Mouse (Mus musculus): ENCODE results near the gene Cdh13. TPM values are rescaled to one million over a fixed set of nuclear protein-coding genes. Genes with fewer than 3 reads are reported as not detected.

The Cdh13 gene
- polyA plus RNA-seq, 1 experiment from 2014 or later: 63.9 TPM

GRCm38 (mm10) chr8:118569366-118569765, 285.8 kb downstream of the Cdh13 start:
- H3K4me3 ChIP-seq: no peak overlapping the region
- no peaks in the 10 kb centered on the region for H3K9me3 ChIP-seq (replicated peaks)
- 74% methylated on average over 8 of the region's 8 CpGs for WGBS
- no peaks in the 10 kb centered on the region for H3K4me1 ChIP-seq (replicated peaks)
- no peak for ATAC-seq (replicated peaks; ENCODE audit: insufficient number of reproducible peaks, insufficient read depth, low FRiP score, low read depth)
- H3K36me3 ChIP-seq: no peaks in the 10 kb centered on the region
- H3K9ac ChIP-seq: no peak overlapping the region
- no peak overlapping the region for H3K4me2 ChIP-seq
- H3K27me3 ChIP-seq: no peaks in the 10 kb centered on the region
- no peak overlapping the region for H3K27ac ChIP-seq

GRCm38 (mm10) chr8:118581256-118581655, 297.7 kb downstream of the Cdh13 start:
- ATAC-seq (replicated peaks; ENCODE audit: insufficient number of reproducible peaks, insufficient read depth, low FRiP score, low read depth): no peak
- no peak overlapping the region for H3K27ac ChIP-seq
- no peak overlapping the region for H3K9ac ChIP-seq
- no peaks in the 10 kb centered on the region for H3K27me3 ChIP-seq
- no peak overlapping the region for H3K4me2 ChIP-seq
- 75% methylated on average over 1 of the region's 1 CpGs for WGBS
- H3K4me3 ChIP-seq: no peak overlapping the region
- H3K4me1 ChIP-seq (replicated peaks): peaks cover 7% of the 10 kb centered on the region; the same call in 1 of the 2 replicates
- no peaks in the 10 kb centered on the region for H3K36me3 ChIP-seq
- no peaks in the 10 kb centered on the region for H3K9me3 ChIP-seq (replicated peaks)

DNA sequence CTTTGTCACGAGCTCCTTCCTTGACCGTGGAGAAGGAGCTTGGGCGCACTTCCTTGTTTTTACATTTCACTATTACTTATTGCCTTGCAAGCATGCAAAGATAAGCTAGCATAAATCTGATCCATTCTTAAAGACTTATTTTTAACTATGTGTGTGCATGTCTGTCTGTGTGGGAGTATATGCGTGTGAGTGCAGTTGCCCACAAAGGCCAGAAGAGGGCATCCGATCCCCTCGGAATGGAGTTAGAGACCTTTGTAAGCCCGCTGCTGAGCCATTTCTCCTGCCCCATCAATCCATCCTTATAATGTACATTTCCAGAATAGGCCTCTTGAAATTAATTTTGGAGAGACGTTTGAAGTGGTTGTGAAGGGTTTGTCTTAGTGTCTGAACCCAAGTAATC, 298.7 kb downstream of the Cdh13 start:
- Histone ChIP-seq H3K27me3 (no peaks in the 10 kb centered on the region), H3K9ac (no peak overlapping the region), H3K4me3 (no peak overlapping the region), H3K9me3 (replicated peaks) (no peaks in the 10 kb centered on the region), H3K27ac (no peak overlapping the region), H3K4me2 (no peak overlapping the region), H3K4me1 (replicated peaks) (peaks cover 10% of the 10 kb centered on the region), H3K36me3 (no peaks in the 10 kb centered on the region)
- 96% methylated on average over 8 of the region's 8 CpGs for WGBS
- ATAC-seq (replicated peaks; ENCODE audit: insufficient number of reproducible peaks, insufficient read depth, low FRiP score, low read depth): no peak

DNA sequence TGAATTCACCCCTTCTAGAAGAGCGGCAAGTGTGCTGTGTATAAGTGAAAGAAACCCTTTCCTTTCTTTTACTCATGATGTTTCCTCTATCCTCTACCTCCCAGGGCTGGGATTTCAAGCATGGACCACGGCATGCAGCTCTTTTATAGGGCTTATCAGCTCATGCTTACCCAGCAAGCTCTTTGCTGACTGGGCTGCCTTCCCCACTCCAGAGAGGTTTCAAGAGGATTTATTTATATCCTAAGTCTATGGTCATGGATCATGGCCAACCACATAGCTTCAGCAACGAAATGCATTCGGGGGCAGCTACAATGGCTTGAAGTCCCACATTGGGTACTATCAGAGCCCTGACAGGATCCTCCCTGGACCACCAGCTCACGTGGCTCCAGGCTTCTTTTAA, 304.4 kb downstream of the Cdh13 start:
- Histone ChIP-seq H3K4me2 (peak overlapping the region; percentile 42; the same call in 1 of the 2 replicates), H3K27me3 (no peaks in the 10 kb centered on the region), H3K36me3 (no peaks in the 10 kb centered on the region), H3K4me1 (replicated peaks) (peaks cover 30% of the 10 kb centered on the region), H3K9ac (no peak overlapping the region), H3K4me3 (no peak overlapping the region), H3K27ac (peak overlapping the region; percentile 88), H3K9me3 (replicated peaks) (no peaks in the 10 kb centered on the region)
- ATAC-seq (replicated peaks; ENCODE audit: insufficient number of reproducible peaks, insufficient read depth, low FRiP score, low read depth): peak; percentile 91
- 36% methylated on average over 5 of the region's 5 CpGs for WGBS

DNA sequence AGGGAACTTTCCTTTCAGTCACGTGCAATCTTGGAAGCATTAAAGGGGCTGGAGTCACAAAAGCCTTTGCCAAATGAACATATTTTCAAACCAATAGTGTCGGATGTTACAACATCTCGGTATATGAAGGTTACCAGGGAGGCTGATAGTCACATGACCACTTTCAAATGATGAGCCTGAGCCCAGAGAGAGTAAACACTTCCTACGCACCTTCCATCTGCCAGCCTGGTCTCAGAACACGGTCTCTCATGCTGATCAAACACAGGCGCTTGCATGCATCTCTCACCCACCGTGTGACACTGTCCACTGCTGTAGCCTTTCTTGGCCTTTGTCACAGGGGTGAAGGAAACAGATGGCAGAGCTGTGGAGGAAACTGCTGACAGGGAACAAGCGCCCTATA, 313.3 kb downstream of the Cdh13 start:
- no peaks in the 10 kb centered on the region for H3K27me3 ChIP-seq
- H3K27ac ChIP-seq: no peak overlapping the region
- H3K9me3 ChIP-seq (replicated peaks): no peaks in the 10 kb centered on the region
- no peak overlapping the region for H3K9ac ChIP-seq
- ATAC-seq (replicated peaks; ENCODE audit: insufficient number of reproducible peaks, insufficient read depth, low FRiP score, low read depth): no peak
- no peaks in the 10 kb centered on the region for H3K36me3 ChIP-seq
- no peak overlapping the region for H3K4me2 ChIP-seq
- H3K4me3 ChIP-seq: no peak overlapping the region
- no peaks in the 10 kb centered on the region for H3K4me1 ChIP-seq (replicated peaks)
- 55% methylated on average over 8 of the region's 8 CpGs for WGBS

DNA sequence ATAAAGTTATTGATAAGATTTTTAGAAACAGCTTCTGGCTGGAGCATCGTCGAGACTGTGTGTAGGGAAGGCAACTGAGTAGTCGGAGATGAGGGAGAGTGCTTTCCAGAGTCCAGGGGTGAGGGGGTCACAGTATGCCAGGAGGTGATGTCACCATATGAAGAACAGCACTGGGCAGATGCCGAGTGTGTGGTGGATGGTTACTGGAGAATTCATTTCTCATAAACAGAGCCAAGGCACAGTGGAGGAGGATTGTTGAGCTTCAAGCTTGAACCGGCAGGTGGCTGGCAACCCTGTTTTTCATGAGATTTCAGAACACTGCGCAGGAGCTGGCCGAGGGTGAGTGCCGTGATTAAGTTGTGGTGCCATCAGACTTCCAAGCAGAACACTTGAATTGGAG, 317.8 kb downstream of the Cdh13 start:
- H3K27me3 ChIP-seq: no peaks in the 10 kb centered on the region
- no peak for ATAC-seq (replicated peaks; ENCODE audit: insufficient number of reproducible peaks, insufficient read depth, low FRiP score, low read depth)
- 79% methylated on average over 8 of the region's 8 CpGs for WGBS
- H3K36me3 ChIP-seq: no peaks in the 10 kb centered on the region
- H3K9me3 ChIP-seq (replicated peaks): no peaks in the 10 kb centered on the region
- no peak overlapping the region for H3K4me2 ChIP-seq
- no peaks in the 10 kb centered on the region for H3K4me1 ChIP-seq (replicated peaks)
- no peak overlapping the region for H3K27ac ChIP-seq
- no peak overlapping the region for H3K4me3 ChIP-seq
- no peak overlapping the region for H3K9ac ChIP-seq

DNA sequence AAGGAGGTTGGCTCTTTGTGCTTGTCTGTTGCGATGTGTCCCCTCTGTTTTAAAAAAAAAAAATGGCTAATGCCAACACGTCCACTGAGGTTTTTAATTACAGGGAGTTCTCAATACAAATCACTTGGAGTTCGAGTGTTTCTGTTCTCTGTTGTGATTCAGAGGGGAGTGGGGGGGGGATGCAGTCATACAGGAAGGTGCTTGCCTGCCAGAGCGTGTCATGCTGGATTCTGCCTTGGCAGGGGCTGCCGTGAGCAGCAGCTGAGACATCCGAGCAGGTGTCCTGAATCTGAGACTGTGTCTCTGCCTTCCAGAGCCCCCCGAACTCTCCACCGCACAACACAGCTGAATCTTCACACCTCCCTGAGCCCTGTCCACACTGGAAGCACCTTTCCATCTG, 318.5 kb downstream of the Cdh13 start:
- Histone ChIP-seq H3K27me3 (no peaks in the 10 kb centered on the region), H3K27ac (no peak overlapping the region), H3K4me3 (no peak overlapping the region), H3K4me1 (replicated peaks) (no peaks in the 10 kb centered on the region), H3K4me2 (no peak overlapping the region), H3K9ac (no peak overlapping the region), H3K36me3 (no peaks in the 10 kb centered on the region), H3K9me3 (replicated peaks) (no peaks in the 10 kb centered on the region)
- WGBS: 76% methylated on average over 8 of the region's 8 CpGs
- ATAC-seq (replicated peaks; ENCODE audit: insufficient number of reproducible peaks, insufficient read depth, low FRiP score, low read depth): no peak

DNA sequence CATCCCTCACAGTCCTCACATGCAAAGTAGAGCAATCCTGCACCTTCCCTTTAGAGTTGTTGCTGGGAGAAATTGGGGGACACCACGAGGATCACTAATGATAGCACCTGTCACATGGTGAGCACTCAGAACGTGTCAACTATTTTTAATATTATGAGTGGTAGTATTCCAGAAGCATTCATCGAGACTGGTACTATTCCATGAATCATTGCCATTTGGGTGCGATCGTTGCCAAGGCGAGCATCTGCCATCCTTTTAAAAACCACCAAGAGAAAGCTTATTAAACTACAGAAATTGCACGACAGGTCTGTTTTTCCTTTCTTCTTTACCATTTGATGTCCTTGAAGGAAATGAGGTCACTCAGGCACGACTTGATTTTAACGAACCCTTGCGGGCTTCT, 328.0 kb downstream of the Cdh13 start:
- Histone ChIP-seq H3K27me3 (no peaks in the 10 kb centered on the region), H3K4me1 (replicated peaks) (no peaks in the 10 kb centered on the region), H3K27ac (no peak overlapping the region), H3K36me3 (no peaks in the 10 kb centered on the region), H3K9me3 (replicated peaks) (no peaks in the 10 kb centered on the region), H3K4me3 (no peak overlapping the region), H3K4me2 (no peak overlapping the region), H3K9ac (no peak overlapping the region)
- ATAC-seq (replicated peaks; ENCODE audit: insufficient number of reproducible peaks, insufficient read depth, low FRiP score, low read depth): no peak
- WGBS: 88% methylated on average over 10 of the region's 10 CpGs

DNA sequence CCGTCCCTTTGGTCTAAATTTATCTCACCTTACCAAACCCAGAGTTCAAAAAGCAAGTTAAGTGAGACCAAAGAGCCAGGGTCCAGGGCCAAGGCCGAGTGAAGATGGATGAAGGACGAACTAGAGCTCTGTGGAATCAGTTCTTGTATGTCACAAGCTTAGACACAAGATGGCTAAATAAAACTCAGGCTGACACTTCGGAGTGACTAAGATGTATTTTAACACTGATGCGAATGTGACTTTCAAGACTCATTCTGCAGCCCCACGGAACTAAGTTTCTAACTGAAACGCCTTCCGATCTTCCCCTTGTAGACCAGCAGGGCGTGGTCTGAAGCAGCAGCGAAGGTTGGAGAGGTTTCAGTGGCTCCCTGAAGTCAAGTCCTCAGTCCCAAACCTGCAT, 334.7 kb downstream of the Cdh13 start:
- H3K4me2 ChIP-seq: no peak overlapping the region
- H3K36me3 ChIP-seq: no peaks in the 10 kb centered on the region
- no peak overlapping the region for H3K27ac ChIP-seq
- H3K27me3 ChIP-seq: no peaks in the 10 kb centered on the region
- no peaks in the 10 kb centered on the region for H3K4me1 ChIP-seq (replicated peaks)
- ATAC-seq (replicated peaks; ENCODE audit: insufficient number of reproducible peaks, insufficient read depth, low FRiP score, low read depth): no peak
- no peak overlapping the region for H3K9ac ChIP-seq
- WGBS: 84% methylated on average over 10 of the region's 10 CpGs
- H3K9me3 ChIP-seq (replicated peaks): no peaks in the 10 kb centered on the region
- no peak overlapping the region for H3K4me3 ChIP-seq

- Histone ChIP-seq H3K9ac (no peak overlapping the region), H3K4me3 (no peak overlapping the region), H3K27ac (no peak overlapping the region), H3K27me3 (no peaks in the 10 kb centered on the region), H3K4me1 (replicated peaks) (no peaks in the 10 kb centered on the region), H3K36me3 (no peaks in the 10 kb centered on the region), H3K4me2 (no peak overlapping the region), H3K9me3 (replicated peaks) (no peaks in the 10 kb centered on the region)
- ATAC-seq (replicated peaks; ENCODE audit: insufficient number of reproducible peaks, insufficient read depth, low FRiP score, low read depth): no peak
- 56% methylated on average over 5 of the region's 5 CpGs for WGBS
Observed at GRCm38 (mm10) chr8:118626425-118626824, 342.9 kb downstream of the Cdh13 start.

DNA sequence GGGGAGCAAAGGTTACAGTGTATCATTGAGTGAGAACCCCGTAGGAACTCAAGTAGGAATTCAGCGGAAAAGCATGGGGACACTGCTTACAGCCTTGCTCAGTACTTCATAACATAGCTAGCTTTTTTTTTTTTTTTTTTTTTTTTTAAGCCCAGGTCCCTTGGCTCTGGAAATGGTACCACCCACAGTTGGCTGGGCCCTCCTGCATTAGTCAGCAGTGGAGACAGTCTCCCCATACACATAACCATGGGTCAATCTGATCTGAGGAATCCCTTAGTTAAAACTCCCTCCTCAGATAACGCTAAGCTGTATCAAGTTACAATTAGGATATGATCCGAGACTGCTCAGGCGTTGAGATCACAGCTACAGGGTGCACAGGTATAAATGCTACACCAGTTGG, 344.2 kb downstream of the Cdh13 start:
- H3K4me2 ChIP-seq: no peak overlapping the region
- H3K36me3 ChIP-seq: no peaks in the 10 kb centered on the region
- 76% methylated on average over 5 of the region's 5 CpGs for WGBS
- no peak overlapping the region for H3K9ac ChIP-seq
- H3K9me3 ChIP-seq (replicated peaks): no peaks in the 10 kb centered on the region
- H3K4me1 ChIP-seq (replicated peaks): no peaks in the 10 kb centered on the region
- ATAC-seq (replicated peaks; ENCODE audit: insufficient number of reproducible peaks, insufficient read depth, low FRiP score, low read depth): no peak
- no peaks in the 10 kb centered on the region for H3K27me3 ChIP-seq
- no peak overlapping the region for H3K4me3 ChIP-seq
- H3K27ac ChIP-seq: no peak overlapping the region

DNA sequence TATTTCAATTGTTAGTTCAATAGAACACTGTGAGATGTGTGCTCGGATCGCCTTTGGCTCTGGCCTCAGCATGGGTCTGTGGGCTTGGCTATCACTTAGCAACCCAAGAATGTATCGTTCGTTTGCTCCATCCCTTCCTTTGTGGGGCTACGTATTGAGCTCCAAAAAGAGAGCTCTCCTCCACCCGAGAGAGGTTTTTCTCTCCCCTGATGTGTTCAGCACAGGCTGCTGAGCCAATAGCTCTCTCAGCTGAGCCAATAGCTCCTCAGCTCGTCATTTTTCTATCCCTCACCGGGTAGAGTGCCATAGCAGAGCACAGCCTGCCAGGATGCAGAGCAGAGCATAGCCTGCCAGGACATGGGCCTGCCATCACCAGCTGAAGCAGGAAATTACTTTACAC, 345.2 kb downstream of the Cdh13 start:
- H3K4me1 ChIP-seq (replicated peaks): no peaks in the 10 kb centered on the region
- no peak overlapping the region for H3K27ac ChIP-seq
- H3K27me3 ChIP-seq: no peaks in the 10 kb centered on the region
- H3K9ac ChIP-seq: no peak overlapping the region
- no peak overlapping the region for H3K4me2 ChIP-seq
- WGBS: 82% methylated on average over 8 of the region's 8 CpGs
- H3K9me3 ChIP-seq (replicated peaks): no peaks in the 10 kb centered on the region
- ATAC-seq (replicated peaks; ENCODE audit: insufficient number of reproducible peaks, insufficient read depth, low FRiP score, low read depth): no peak
- H3K36me3 ChIP-seq: no peaks in the 10 kb centered on the region
- no peak overlapping the region for H3K4me3 ChIP-seq

Data from heart, embryonic 15.5 days (tissue).